Mouse (Mus musculus) olfactory bulb, adult 2 months (tissue): ENCODE data around the gene Egfl7.

Experiments used
- CTCF ChIP-seq: fragments of 200-500 bp; IDR thresholded peaks from 2 replicates; pipeline ENCODE4 v1.5.1; 2012; ENCODE audit warnings: low read depth, mild to moderate bottlenecking, low read length, moderate library complexity; ENCODE audit not compliant: insufficient read depth
- POLR2A ChIP-seq: fragments of 200-500 bp; IDR thresholded peaks from 2 replicates; pipeline ENCODE4 v1.6.1; 2012; ENCODE audit warnings: mild to moderate bottlenecking, low read depth, low read length, moderate library complexity; ENCODE audit not compliant: insufficient read depth

- TF ChIP-seq CTCF, result no peak
- TF ChIP-seq POLR2A, result no peak
These were observed 6.0 kb upstream of the Egfl7 start for GRCm38 (mm10) chr2:26573807-26574206.
